In the genomic region with DNA sequence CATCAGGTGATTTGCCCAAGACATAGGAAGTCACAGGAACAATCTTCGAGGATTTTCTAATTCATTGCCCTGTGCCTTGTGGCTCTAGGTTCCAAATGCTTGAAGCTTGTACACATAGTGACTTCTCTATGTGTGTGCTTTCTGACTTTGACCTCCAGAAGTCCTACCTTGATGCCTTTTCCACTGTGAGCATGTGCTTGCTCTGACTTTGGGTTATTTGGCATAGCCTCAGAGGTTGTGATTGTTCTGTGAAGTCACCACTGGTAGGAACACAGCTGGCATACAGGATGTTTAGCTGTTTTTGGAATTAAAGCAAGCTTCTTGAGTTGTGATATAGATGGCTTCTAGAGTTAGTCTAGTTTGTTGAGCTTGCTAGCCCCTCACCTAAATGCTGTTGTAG, we compare ENCODE assay signal across 25 mouse cellular contexts.
DNase-seq lines count a peak whose midpoint lies in the region; ATAC-seq and TF ChIP-seq lines count a peak whose summit lies in the region.
"Had no signal": no experiment of that assay in that cellular context is flagged by ENCODE, and none has a peak within 500 bp of the region (broad histone marks: within the 10 kb centered on the region; RNA-seq: fewer than 3 reads in every experiment).

No protein-coding gene starts in this region.

- ATAC-seq in intestine, embryonic 16.5 days, result no peak
- ATAC-seq in intestine, embryonic 15.5 days, result no peak
- ATAC-seq in erythroid progenitor cell, adult 5-6 weeks (replicated peaks; ENCODE audit: low FRiP score, poor library complexity, severe bottlenecking), result no peak
- ATAC-seq: forebrain, embryonic 15.5 days; hindbrain, embryonic 16.5 days; Patski had no signal

- peaks cover 29% of the 10 kb centered on the region for H3K4me1 ChIP-seq in intestine, embryonic 16.5 days (ENCODE audit: control insufficient read depth, insufficient read depth, low read length)
- H3K4me1 ChIP-seq in intestine, embryonic 15.5 days (replicated peaks), result peaks cover 2% of the 10 kb centered on the region; the same call in 1 of the 2 replicates
- peaks cover 17% of the 10 kb centered on the region; the same call in 1 of the 2 replicates for H3K4me1 ChIP-seq in small intestine, adult 2 months (ENCODE audit: control insufficient read depth, insufficient read depth, insufficient read length, low read length)
- H3K4me1 ChIP-seq: forebrain, embryonic 15.5 days had no signal

- peak overlapping the region; percentile 61 for H3K27ac ChIP-seq in intestine, embryonic 16.5 days (ENCODE audit: low read length)
- no peak overlapping the region for H3K27ac ChIP-seq in intestine, embryonic 15.5 days
- H3K27ac ChIP-seq in small intestine, adult 2 months (ENCODE audit: insufficient read depth, low read depth, low read length), result peak overlapping the region; percentile 83
- H3K27ac ChIP-seq: embryonic facial prominence, embryonic 12.5 days; embryonic facial prominence, embryonic 15.5 days; forebrain, embryonic 12.5 days; forebrain, embryonic 15.5 days; heart, adult 2 months; heart, embryonic 10.5 days; heart, embryonic 13.5 days; hindbrain, embryonic 12.5 days had no signal

- no peak for TF ChIP-seq CTCF in small intestine, adult 2 months (IDR thresholded peaks at IDR 0.05; ENCODE audit: extremely low read depth, insufficient read length, insufficient replicate concordance, low read depth, low read length)

- 89% methylated on average over 1 of the region's 1 CpGs for WGBS in intestine, embryonic 16.5 days
- 87% methylated on average over 1 of the region's 1 CpGs for WGBS in intestine, embryonic 15.5 days
- 53% methylated on average over 1 of the region's 1 CpGs for WGBS in small intestine, adult 2 months

- no peaks in the 10 kb centered on the region for H3K9me3 ChIP-seq in intestine, embryonic 16.5 days (ENCODE audit: control insufficient read depth, low read length)
- H3K9me3 ChIP-seq in intestine, embryonic 15.5 days, result no peaks in the 10 kb centered on the region
- H3K9me3 ChIP-seq: embryonic facial prominence, embryonic 12.5 days; embryonic facial prominence, embryonic 15.5 days; forebrain, embryonic 12.5 days; forebrain, embryonic 15.5 days; G1E; heart, embryonic 10.5 days; heart, embryonic 13.5 days; hindbrain, embryonic 12.5 days had no signal

- no peak overlapping the region for H3K9ac ChIP-seq in intestine, embryonic 16.5 days (ENCODE audit: low read depth, low read length)
- no peak overlapping the region for H3K9ac ChIP-seq in intestine, embryonic 15.5 days
- H3K9ac ChIP-seq: embryonic facial prominence, embryonic 12.5 days; embryonic facial prominence, embryonic 15.5 days; forebrain, embryonic 12.5 days; forebrain, embryonic 15.5 days; heart, embryonic 13.5 days; hindbrain, embryonic 12.5 days had no signal

- no peaks in the 10 kb centered on the region for H3K36me3 ChIP-seq in intestine, embryonic 16.5 days (ENCODE audit: control insufficient read depth, insufficient read depth, low read length)
- H3K36me3 ChIP-seq in intestine, embryonic 15.5 days, result no peaks in the 10 kb centered on the region
- H3K36me3 ChIP-seq in small intestine, adult 2 months (ENCODE audit: control insufficient read depth, insufficient read depth, low read length), result no peaks in the 10 kb centered on the region
- H3K36me3 ChIP-seq: embryonic facial prominence, embryonic 12.5 days; embryonic facial prominence, embryonic 15.5 days; forebrain, embryonic 12.5 days; forebrain, embryonic 15.5 days; heart, embryonic 10.5 days; heart, embryonic 13.5 days; hindbrain, embryonic 12.5 days had no signal

- H3K27me3 ChIP-seq in intestine, embryonic 16.5 days (replicated peaks; ENCODE audit: control insufficient read depth, insufficient read depth, low read length), result no peaks in the 10 kb centered on the region
- no peaks in the 10 kb centered on the region for H3K27me3 ChIP-seq in intestine, embryonic 15.5 days (replicated peaks)
- no peaks in the 10 kb centered on the region for H3K27me3 ChIP-seq in small intestine, adult 2 months (ENCODE audit: control insufficient read depth, insufficient read depth, low read length)
- H3K27me3 ChIP-seq: CH12.LX; embryonic facial prominence, embryonic 12.5 days; embryonic facial prominence, embryonic 15.5 days; forebrain, embryonic 12.5 days; forebrain, embryonic 15.5 days; heart, embryonic 13.5 days; hindbrain, embryonic 12.5 days; Patski had no signal

- no peak for TF ChIP-seq POLR2A in small intestine, adult 2 months (IDR thresholded peaks at IDR 0.05; ENCODE audit: low read depth, low read length)

- DNase-seq in kidney, adult 9 months, result peak; percentile 58
- DNase-seq in kidney, adult 18-20 months, result no peak
- DNase-seq: adrenal gland, postnatal 10 days; adrenal gland, postnatal 36 days; B cell, adult 2 months; cerebellum, adult 18-20 months; cerebellum, adult 9-11 months; cerebellum, postnatal 25 days; gastrocnemius, postnatal 25 days; heart, adult 2 months had no signal

- no peak overlapping the region for H3K4me2 ChIP-seq in intestine, embryonic 16.5 days (ENCODE audit: low read depth, low read length)
- no peak overlapping the region for H3K4me2 ChIP-seq in intestine, embryonic 15.5 days (replicated peaks)
- H3K4me2 ChIP-seq: embryonic facial prominence, embryonic 12.5 days; embryonic facial prominence, embryonic 15.5 days; forebrain, embryonic 12.5 days; forebrain, embryonic 15.5 days; heart, embryonic 13.5 days; hindbrain, embryonic 12.5 days had no signal

- H3K4me3 ChIP-seq in intestine, embryonic 16.5 days (ENCODE audit: low read length), result no peak overlapping the region
- H3K4me3 ChIP-seq in intestine, embryonic 15.5 days (replicated peaks), result no peak overlapping the region
- no peak overlapping the region for H3K4me3 ChIP-seq in small intestine, adult 2 months (ENCODE audit: low read depth, low read length)
- H3K4me3 ChIP-seq: embryonic facial prominence, embryonic 12.5 days; embryonic facial prominence, embryonic 15.5 days; forebrain, embryonic 12.5 days; forebrain, embryonic 15.5 days; heart, adult 2 months; heart, embryonic 10.5 days; heart, embryonic 13.5 days; hindbrain, embryonic 12.5 days had no signal
